Comparison of ENCODE assay signal across 14 mouse cellular contexts in genomic region chr3:96093509-96093908, GRCm38 (mm10). TPM values are rescaled to one million over a fixed set of nuclear protein-coding genes. Genes with fewer than 3 reads are reported as not detected.
DNase-seq lines count a peak whose midpoint lies in the region; ATAC-seq and TF ChIP-seq lines count a peak whose summit lies in the region.
"Had no signal": no experiment of that assay in that cellular context is flagged by ENCODE, and none has a peak within 500 bp of the region (broad histone marks: within the 10 kb centered on the region; RNA-seq: fewer than 3 reads in every experiment).

No protein-coding gene starts in this region.

- no peaks in the 10 kb centered on the region for H3K36me3 ChIP-seq in liver, embryonic 15.5 days (replicated peaks)
- no peaks in the 10 kb centered on the region for H3K36me3 ChIP-seq in liver, embryonic 11.5 days (ENCODE audit: control insufficient read depth, insufficient read depth, low read length)
- no peaks in the 10 kb centered on the region for H3K36me3 ChIP-seq in liver, postnatal 0 days (replicated peaks; ENCODE audit: insufficient read depth, low read length)
- H3K36me3 ChIP-seq in forebrain, embryonic 11.5 days (ENCODE audit: control insufficient read depth, insufficient read depth, low read length), result no peaks in the 10 kb centered on the region
- H3K36me3 ChIP-seq in hindbrain, embryonic 12.5 days, result no peaks in the 10 kb centered on the region
- H3K36me3 ChIP-seq: hindbrain, embryonic 10.5 days had no signal

- peaks cover under 1% of the 10 kb centered on the region; the same call in 1 of the 2 replicates for H3K4me1 ChIP-seq in liver, embryonic 15.5 days (replicated peaks)
- no peaks in the 10 kb centered on the region for H3K4me1 ChIP-seq in liver, embryonic 11.5 days (replicated peaks; ENCODE audit: control insufficient read depth, insufficient read depth, low read length)
- H3K4me1 ChIP-seq in liver, postnatal 0 days (ENCODE audit: insufficient read depth), result no peaks in the 10 kb centered on the region; the same call in 1 of the 2 replicates
- H3K4me1 ChIP-seq in forebrain, embryonic 11.5 days (replicated peaks; ENCODE audit: control insufficient read depth, insufficient read depth, low read length), result no peaks in the 10 kb centered on the region
- no peaks in the 10 kb centered on the region for H3K4me1 ChIP-seq in hindbrain, embryonic 12.5 days
- H3K4me1 ChIP-seq: hindbrain, embryonic 10.5 days had no signal

- TF ChIP-seq EP300 in liver, postnatal 0 days (IDR thresholded peaks at IDR 0.05; ENCODE audit: low read depth), result no peak

- TF ChIP-seq CTCF in liver, postnatal 0 days (IDR thresholded peaks at IDR 0.05; ENCODE audit: low read depth), result peak; percentile 23; the same call in 1 of the 2 replicates

- ATAC-seq in frontal cortex, adult (ENCODE audit: low TSS enrichment), result peak; percentile 59; the same call in 1 of the 2 replicates
- no peak for ATAC-seq in liver, embryonic 15.5 days (ENCODE audit: insufficient read depth)
- ATAC-seq in liver, embryonic 11.5 days (replicated peaks; ENCODE audit: low FRiP score), result no peak
- ATAC-seq in liver, postnatal 0 days, result peak; percentile 50
- ATAC-seq in forebrain, embryonic 11.5 days (replicated peaks; ENCODE audit: low FRiP score), result no peak
- no peak for ATAC-seq in hindbrain, embryonic 12.5 days (ENCODE audit: low FRiP score)
- ATAC-seq: forebrain, embryonic 14.5 days had no signal

- peak overlapping the region; percentile 18; the same call in 1 of the 2 replicates for H3K4me2 ChIP-seq in liver, embryonic 15.5 days
- no peak overlapping the region for H3K4me2 ChIP-seq in liver, embryonic 11.5 days
- no peak overlapping the region for H3K4me2 ChIP-seq in liver, postnatal 0 days (ENCODE audit: low read depth, low read length)
- H3K4me2 ChIP-seq in forebrain, embryonic 11.5 days (ENCODE audit: low read depth, low read length, severe bottlenecking), result no peak overlapping the region
- no peak overlapping the region for H3K4me2 ChIP-seq in hindbrain, embryonic 12.5 days (replicated peaks)

- no peak overlapping the region for H3K27ac ChIP-seq in liver, embryonic 15.5 days (replicated peaks)
- no peak overlapping the region for H3K27ac ChIP-seq in liver, embryonic 11.5 days (ENCODE audit: low read depth, low read length)
- H3K27ac ChIP-seq in liver, postnatal 0 days (ENCODE audit: low read depth), result no peak overlapping the region
- H3K27ac ChIP-seq in forebrain, embryonic 11.5 days (ENCODE audit: low read depth, low read length), result no peak overlapping the region
- no peak overlapping the region for H3K27ac ChIP-seq in hindbrain, embryonic 12.5 days
- H3K27ac ChIP-seq: hindbrain, embryonic 10.5 days had no signal

- no peaks in the 10 kb centered on the region for H3K9me3 ChIP-seq in liver, embryonic 15.5 days (replicated peaks)
- H3K9me3 ChIP-seq in liver, embryonic 11.5 days (ENCODE audit: control insufficient read depth, low read length), result no peaks in the 10 kb centered on the region
- H3K9me3 ChIP-seq in liver, postnatal 0 days (ENCODE audit: low read length), result no peaks in the 10 kb centered on the region
- no peaks in the 10 kb centered on the region for H3K9me3 ChIP-seq in forebrain, embryonic 11.5 days (ENCODE audit: control insufficient read depth, low read length)
- no peaks in the 10 kb centered on the region for H3K9me3 ChIP-seq in hindbrain, embryonic 12.5 days (replicated peaks)
- H3K9me3 ChIP-seq: hindbrain, embryonic 10.5 days had no signal

- H3K27me3 ChIP-seq in liver, embryonic 15.5 days, result peaks cover 9% of the 10 kb centered on the region; the same call in 1 of the 2 replicates
- no peaks in the 10 kb centered on the region for H3K27me3 ChIP-seq in liver, embryonic 11.5 days (replicated peaks; ENCODE audit: control insufficient read depth, insufficient read depth, low read length)
- H3K27me3 ChIP-seq in liver, postnatal 0 days (ENCODE audit: insufficient read depth, low read length), result no peaks in the 10 kb centered on the region
- no peaks in the 10 kb centered on the region for H3K27me3 ChIP-seq in forebrain, embryonic 11.5 days (ENCODE audit: control insufficient read depth, insufficient read depth, low read length)
- no peaks in the 10 kb centered on the region for H3K27me3 ChIP-seq in hindbrain, embryonic 12.5 days

- H3K4me3 ChIP-seq in liver, embryonic 15.5 days (replicated peaks), result no peak overlapping the region
- no peak overlapping the region for H3K4me3 ChIP-seq in liver, embryonic 11.5 days (ENCODE audit: low read depth, low read length)
- no peak overlapping the region for H3K4me3 ChIP-seq in liver, postnatal 0 days (ENCODE audit: low read depth, low read length)
- no peak overlapping the region for H3K4me3 ChIP-seq in forebrain, embryonic 11.5 days (ENCODE audit: low read depth, low read length)
- H3K4me3 ChIP-seq in hindbrain, embryonic 12.5 days, result no peak overlapping the region
- H3K4me3 ChIP-seq: hindbrain, embryonic 10.5 days; myocyte had no signal

- WGBS in liver, embryonic 15.5 days (ENCODE audit: insufficient replicate concordance), result 63% methylated on average over 13 of the region's 13 CpGs
- 68% methylated on average over 13 of the region's 13 CpGs for WGBS in liver, embryonic 11.5 days
- WGBS in liver, postnatal 0 days (ENCODE audit: insufficient replicate concordance), result 66% methylated on average over 13 of the region's 13 CpGs
- 72% methylated on average over 13 of the region's 13 CpGs for WGBS in forebrain, embryonic 11.5 days
- WGBS in hindbrain, embryonic 12.5 days, result 70% methylated on average over 13 of the region's 13 CpGs

- no peak for DNase-seq in frontal cortex, postnatal 10 days (ENCODE audit: low spot score in 2 of 2)
- no peak for DNase-seq in liver, embryonic 11.5 days (ENCODE audit: low spot score)
- DNase-seq in R1 (ENCODE audit: low read depth, low spot score), result peak; percentile 65
- DNase-seq in liver, postnatal 0 days, result no peak
- DNase-seq in forebrain, embryonic 11.5 days (ENCODE audit: low spot score), result no peak
- DNase-seq: adrenal gland, postnatal 25 days; cerebellum, postnatal 36 days; layer of hippocampus, adult 9-11 months had no signal

- H3K9ac ChIP-seq in liver, embryonic 15.5 days, result no peak overlapping the region
- H3K9ac ChIP-seq in liver, embryonic 11.5 days (ENCODE audit: low read depth, low read length), result no peak overlapping the region
- no peak overlapping the region for H3K9ac ChIP-seq in liver, postnatal 0 days (replicated peaks)
- no peak overlapping the region for H3K9ac ChIP-seq in forebrain, embryonic 11.5 days (ENCODE audit: low read length)
- H3K9ac ChIP-seq in hindbrain, embryonic 12.5 days, result no peak overlapping the region

RNA-seq across cellular contexts. Expression of gene Otud7b, which starts 10.8 kb away (rescaled TPM):
- polyA plus RNA-seq in liver, embryonic 15.5 days (2015; fragmentation: Nextera tagmentation; extraction: Ambion mirVana), result 10.3 and 12.0 TPM in 2 replicates
- 7.1 and 7.9 TPM in 2 replicates for polyA plus RNA-seq in liver, embryonic 11.5 days (2014; fragmentation: Nextera tagmentation; extraction: Ambion mirVana)
- polyA plus RNA-seq in liver, postnatal 0 days (2015; fragmentation: Nextera tagmentation; extraction: Ambion mirVana), result 7.4 and 7.9 TPM in 2 replicates
- 11.0 and 11.3 TPM in 2 replicates for polyA plus RNA-seq in forebrain, embryonic 11.5 days (2014; fragmentation: Nextera tagmentation; extraction: Ambion mirVana)
- 17.3 and 18.2 TPM in 2 replicates for polyA plus RNA-seq in hindbrain, embryonic 12.5 days (2016; fragmentation: Nextera tagmentation; extraction: Ambion mirVana)

RNA-seq across cellular contexts. Expression of gene Vps45, which starts 35.2 kb away (rescaled TPM):
- 12.6 and 14.1 TPM in 2 replicates for polyA plus RNA-seq in liver, embryonic 15.5 days (2015; fragmentation: Nextera tagmentation; extraction: Ambion mirVana)
- polyA plus RNA-seq in liver, embryonic 11.5 days (2014; fragmentation: Nextera tagmentation; extraction: Ambion mirVana), result 17.4 and 18.5 TPM in 2 replicates
- polyA plus RNA-seq in liver, postnatal 0 days (2015; fragmentation: Nextera tagmentation; extraction: Ambion mirVana), result 11.3 and 12.5 TPM in 2 replicates
- 20.3 and 24.8 TPM in 2 replicates for polyA plus RNA-seq in forebrain, embryonic 11.5 days (2014; fragmentation: Nextera tagmentation; extraction: Ambion mirVana)
- 45.4 and 48.3 TPM in 2 replicates for polyA plus RNA-seq in hindbrain, embryonic 12.5 days (2016; fragmentation: Nextera tagmentation; extraction: Ambion mirVana)

Comparison
In these comparisons a context has a peak if more than half of its experiments do, and no peak if none do; other contexts are left out.
1. ATAC-seq: peak in frontal cortex, adult (single experiment) and liver, postnatal 0 days (single experiment); none in liver, embryonic 15.5 days (single experiment), liver, embryonic 11.5 days (single experiment), forebrain, embryonic 11.5 days (single experiment) and hindbrain, embryonic 12.5 days (single experiment).